Mouse (Mus musculus) embryo, embryonic 11 days (tissue): ENCODE measurements around the gene Fbln1.

Experiments used
- DNase-seq: peaks from one replicate; pipeline ENCODE4 v3.0.0-alpha.2; 2015

Fbln1 gene

DNA sequence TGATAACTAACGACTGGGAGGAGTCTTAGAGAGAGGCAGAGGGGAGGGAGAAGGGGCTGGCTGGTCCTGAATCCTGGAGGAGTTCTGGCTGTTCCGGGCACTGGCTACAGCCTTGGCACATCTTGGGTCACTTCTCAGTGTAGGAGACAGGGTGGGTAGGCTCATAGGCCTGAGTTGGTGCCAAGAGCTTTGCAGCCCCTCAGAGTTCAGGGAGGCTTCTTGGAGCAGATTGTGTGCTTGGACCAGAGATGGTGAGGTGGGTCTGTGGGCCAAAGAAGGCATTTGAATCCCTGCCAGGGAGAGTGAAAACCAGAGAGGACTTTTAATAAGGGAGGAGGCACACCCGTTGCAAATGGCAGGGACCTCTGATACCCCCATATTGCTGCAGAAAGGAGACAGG, 1.3 kb downstream of the Fbln1 start:
- peak; percentile 46 for DNase-seq

DNA sequence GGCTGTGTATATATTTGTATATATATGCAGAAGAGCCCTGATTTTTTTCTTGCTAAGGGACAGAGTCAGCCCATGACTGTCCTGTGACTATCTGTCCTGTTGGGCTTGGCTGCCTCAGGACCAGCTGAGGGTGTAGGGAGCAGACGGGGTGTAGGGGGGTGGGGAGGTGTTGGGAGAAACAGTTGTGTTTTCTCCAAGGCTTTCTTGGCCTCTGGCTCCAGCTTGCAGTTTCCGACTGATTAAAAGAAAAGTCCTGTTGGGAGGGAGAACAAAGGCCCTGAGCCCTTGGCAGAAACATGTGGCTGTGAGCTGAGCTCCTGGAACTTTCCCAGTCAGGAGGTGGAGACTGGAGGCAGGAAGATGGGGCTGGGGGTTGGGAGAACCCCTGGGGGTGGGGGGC, 2.0 kb downstream of the Fbln1 start:
- peak; percentile 68 for DNase-seq

DNA sequence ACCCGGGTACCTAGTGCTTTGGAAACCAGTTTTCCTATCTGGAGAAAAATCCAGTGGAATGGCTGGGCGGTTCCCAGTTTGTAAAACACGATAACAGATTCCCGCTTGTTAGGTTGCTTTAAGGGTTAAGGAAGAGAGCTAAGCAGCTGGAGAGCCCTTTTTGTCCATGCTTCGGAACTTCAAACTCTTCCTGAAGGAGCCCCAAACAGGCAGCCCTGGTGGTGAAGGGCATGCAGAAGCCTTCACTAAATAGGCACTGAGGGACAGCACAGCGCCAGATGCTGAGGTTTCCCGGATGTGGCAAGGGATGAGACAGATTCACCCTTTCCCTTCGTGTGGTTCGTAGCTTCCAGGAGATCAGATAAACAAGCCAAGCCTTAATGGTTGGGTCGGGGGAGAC, 2.6 kb downstream of the Fbln1 start:
- DNase-seq: peak; percentile 48

- DNase-seq: no peak
Measured at GRCm38 (mm10) chr15:85209341-85209740, 3.6 kb downstream of the Fbln1 start.

GRCm38 (mm10) chr15:85210686-85211085, 4.9 kb downstream of the Fbln1 start:
- no peak for DNase-seq

GRCm38 (mm10) chr15:85211101-85211760, 5.5 kb downstream of the Fbln1 start:
- no peak for DNase-seq

GRCm38 (mm10) chr15:85216069-85216813, 10.5 kb downstream of the Fbln1 start:
- DNase-seq: no peak

- no peak for DNase-seq
Measured at GRCm38 (mm10) chr15:85218617-85219265, 13.0 kb downstream of the Fbln1 start.

DNA sequence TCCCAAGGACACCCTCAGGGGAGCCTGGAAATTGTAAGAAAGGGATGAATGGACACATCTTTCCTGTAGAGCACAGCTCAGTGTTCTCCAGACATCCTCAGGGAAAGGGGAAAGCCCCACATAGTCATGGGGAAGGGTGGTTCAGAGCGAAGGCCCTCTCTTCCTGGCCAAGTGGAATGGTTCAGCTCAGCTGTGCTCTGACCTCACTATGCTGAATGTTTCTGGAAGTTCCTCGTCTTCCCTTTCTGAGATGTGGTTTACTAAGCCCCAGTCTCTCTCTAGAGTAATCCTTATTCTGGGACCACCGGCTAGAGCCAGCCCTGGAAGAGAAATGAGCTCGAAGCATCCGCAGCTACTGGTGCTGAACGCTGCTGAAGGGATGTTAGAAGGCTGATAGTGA, 14.6 kb downstream of the Fbln1 start:
- DNase-seq: no peak

GRCm38 (mm10) chr15:85221115-85221854, 15.5 kb downstream of the Fbln1 start:
- DNase-seq: no peak

DNA sequence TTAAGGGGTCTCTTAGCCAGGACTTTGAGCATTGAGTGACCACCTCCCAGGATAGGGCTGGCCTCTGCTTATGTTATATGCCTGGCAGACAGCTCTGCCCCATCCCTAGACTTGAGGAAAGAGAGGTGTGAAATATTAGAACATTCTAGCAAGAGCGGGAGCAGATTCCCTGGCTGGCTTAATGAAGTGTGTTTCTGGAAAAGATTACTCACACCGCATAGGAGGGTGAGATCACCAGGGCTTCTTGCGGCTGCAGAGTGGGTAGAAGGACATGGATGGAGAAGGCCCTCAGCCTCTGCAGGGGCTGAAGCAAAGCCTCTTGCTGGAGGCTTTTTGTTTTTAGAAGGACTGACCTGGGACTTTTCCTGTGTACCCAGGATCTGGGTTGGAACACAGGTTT, 19.9 kb downstream of the Fbln1 start:
- no peak for DNase-seq

DNA sequence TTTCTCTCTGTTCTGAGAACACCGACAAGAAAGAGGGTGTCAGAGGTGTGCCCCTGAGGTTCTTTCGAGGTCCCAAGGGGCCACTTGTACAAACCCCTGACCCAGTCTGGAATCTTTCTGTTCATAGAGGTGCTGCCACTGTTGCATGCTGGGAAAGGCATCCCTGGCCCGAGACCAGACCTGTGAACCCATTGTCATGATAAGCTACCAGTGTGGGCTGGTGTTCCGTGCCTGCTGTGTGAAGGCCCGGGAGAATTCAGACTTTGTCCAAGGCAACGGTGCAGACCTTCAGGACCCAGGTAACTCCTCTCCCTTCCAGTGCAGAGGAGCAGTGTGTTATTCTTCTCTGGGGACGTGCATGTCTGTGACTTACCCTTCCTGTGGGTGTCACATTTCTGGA, 21.1 kb downstream of the Fbln1 start:
- no peak for DNase-seq

- DNase-seq: no peak
Measured at GRCm38 (mm10) chr15:85228568-85228967, 22.8 kb downstream of the Fbln1 start.

DNA sequence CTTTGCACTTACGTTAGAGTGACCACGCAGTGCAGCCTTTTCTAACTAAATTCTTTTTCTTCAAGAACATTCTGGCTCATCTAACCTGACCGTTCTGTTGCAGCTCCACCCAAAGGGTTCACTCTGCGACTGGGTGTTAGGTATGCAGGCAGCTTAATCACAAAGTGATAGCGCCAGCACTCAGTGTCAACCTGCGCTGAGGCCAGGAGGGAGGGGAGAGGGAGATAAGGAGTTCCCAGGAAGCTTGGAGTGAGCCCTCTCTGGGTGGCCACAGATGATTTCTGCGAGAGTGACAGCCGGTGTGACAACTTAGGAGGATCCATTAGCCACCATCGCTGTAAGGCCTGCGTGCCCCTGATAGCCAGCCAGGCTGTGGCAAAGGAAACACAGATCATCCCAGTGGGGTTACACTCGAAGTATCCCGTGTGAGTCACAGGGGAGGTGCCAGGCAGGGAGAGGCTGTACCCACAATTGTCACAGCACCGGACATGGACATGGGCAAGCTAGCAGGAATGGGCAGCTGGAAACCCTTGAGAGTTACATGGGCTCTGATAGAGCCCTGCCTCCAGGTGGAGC, 24.3 kb downstream of the Fbln1 start:
- DNase-seq: no peak

DNA sequence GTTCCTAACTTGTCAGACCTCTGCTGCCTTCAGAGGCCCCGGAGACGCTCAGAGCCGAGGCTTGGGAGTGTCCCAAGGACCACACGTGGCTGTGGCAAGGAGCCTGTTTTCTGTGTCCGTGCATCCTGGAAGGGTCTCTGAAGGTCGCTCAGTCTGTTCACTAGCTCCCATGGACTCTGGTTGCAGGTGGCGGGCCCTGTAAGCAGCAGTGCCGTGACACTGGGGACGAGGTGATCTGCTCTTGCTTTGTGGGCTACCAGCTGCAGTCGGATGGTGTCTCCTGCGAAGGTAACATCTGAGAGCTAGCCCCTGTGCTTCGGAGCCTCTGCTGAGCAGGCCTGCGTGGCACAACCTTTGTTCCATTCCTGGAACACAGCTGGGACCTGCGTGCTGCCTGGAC, 24.9 kb downstream of the Fbln1 start:
- no peak for DNase-seq

DNA sequence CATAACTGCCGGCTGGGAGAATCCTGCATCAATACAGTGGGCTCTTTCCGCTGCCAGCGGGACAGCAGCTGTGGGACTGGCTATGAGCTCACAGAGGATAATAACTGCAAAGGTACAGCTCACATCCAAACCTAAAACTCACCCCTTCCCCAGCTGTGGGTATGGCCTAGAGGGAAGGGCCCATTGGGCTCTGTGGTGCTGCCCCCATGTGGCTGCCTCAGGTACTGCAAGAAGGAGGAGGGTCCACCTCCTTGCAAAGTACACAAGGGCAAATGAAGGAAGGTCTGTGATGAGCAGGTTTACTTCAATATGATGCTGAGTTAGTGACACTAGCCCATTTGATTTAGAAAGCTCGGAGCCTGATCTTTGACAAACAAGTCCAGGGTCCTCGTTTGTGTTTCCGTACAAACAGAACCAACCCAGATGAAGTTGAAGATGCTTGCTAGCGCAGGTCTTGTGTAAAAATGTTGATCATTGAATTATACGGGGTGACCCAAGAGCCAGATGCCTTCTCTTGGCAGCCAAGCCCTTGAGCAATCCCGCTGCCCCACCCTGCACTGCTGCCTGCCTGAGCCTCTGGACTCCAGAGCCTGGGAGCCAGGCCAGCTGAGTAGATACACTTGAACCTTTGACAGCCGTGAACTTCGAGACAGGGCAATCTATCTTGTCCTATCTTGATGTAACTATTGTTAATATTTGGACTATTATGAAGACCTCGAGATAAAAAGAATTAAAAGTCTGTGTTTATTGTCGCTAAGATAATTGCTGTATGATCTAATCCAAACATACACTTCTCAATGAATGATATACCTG, 25.9 kb downstream of the Fbln1 start:
- DNase-seq: peak; percentile 72

- no peak for DNase-seq
Measured at GRCm38 (mm10) chr15:85232256-85232535, 26.4 kb downstream of the Fbln1 start.

GRCm38 (mm10) chr15:85232543-85233250, 26.9 kb downstream of the Fbln1 start:
- DNase-seq: no peak

GRCm38 (mm10) chr15:85233251-85233611, 27.5 kb downstream of the Fbln1 start:
- DNase-seq: no peak

DNA sequence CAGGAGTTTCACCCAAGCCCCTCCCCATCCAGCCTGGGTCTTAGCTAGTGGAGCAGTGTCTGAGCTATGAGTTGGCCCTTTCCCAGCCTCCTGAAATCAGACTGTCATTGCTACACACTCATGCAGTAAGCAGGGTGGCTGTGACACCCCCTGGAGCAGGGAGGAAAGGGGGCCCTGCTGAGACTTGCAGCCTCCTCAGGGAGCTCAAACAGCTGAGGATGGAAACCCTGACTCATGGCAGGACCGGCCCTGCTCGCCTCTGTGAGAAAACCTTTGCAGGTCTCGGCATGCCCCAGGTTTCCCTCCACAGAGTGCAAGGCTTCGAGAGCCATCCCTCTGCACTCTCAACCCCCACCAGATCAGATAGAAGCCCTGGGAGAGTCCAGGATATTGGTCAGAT, 27.9 kb downstream of the Fbln1 start:
- DNase-seq: peak; percentile 17

- DNase-seq: no peak
Measured at GRCm38 (mm10) chr15:85238821-85239745, 33.3 kb downstream of the Fbln1 start.
